Mouse (Mus musculus) kidney, postnatal 10 days (tissue): ENCODE data around the gene Hipk3.

Experiments
- DNase-seq: peaks from one replicate; pipeline ENCODE4 v3.0.0; 2021; ENCODE audit warnings: mixed read lengths

Gene Hipk3

DNA sequence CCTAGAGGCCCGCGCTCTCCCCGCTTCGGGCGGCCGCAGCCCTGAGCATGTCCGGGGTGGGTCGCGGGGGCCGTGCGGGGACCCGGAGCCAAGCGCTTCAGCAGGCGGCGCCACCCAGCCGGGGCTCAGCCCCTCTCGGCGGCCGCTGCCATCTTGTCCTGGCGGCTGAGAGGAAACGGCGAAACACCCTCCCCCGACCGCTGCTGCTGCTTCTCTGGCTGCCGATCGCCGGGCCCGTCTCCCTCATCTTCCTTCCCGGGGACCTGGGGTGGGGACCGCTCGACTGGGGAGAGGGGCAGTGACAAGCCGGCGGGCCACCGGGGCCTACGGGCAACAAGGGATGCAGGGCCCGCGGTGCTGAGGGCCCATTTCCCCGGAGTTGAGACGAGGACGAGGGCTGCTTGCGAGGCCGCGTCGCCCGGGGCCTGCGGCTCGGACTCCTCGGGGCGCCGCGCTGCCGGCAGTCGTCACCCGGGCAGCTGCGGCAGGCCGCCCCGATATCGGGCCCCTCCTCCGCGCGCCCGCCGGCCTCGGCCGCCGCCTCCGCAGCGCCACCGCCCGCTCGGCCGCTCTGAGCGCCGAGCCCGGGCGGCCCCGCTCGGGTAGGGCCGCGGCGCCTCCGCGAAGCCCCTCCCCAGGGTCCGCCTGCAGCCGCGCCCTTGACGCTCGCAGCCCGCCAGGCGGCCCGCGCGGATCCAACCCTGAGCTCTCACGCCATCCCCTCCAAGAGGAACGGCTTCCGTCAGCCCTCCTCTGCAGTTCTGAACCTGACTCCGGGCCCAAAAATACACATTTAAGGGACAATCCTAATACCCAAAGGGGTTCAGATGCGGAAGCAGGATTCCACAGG lies at the start of gene Hipk3:
TSS of gene Hipk3 (minus strand) at position 496 of the 850 bp plus-strand sequence.
- DNase-seq = peak; percentile 91

- no peak for DNase-seq
These were observed 46.0 kb upstream of the Hipk3 start for GRCm38 (mm10) chr2:104540286-104540685.

GRCm38 (mm10) chr2:104534751-104535150 lies 40.5 kb upstream of the Hipk3 start:
- DNase-seq = peak; percentile 11

DNA sequence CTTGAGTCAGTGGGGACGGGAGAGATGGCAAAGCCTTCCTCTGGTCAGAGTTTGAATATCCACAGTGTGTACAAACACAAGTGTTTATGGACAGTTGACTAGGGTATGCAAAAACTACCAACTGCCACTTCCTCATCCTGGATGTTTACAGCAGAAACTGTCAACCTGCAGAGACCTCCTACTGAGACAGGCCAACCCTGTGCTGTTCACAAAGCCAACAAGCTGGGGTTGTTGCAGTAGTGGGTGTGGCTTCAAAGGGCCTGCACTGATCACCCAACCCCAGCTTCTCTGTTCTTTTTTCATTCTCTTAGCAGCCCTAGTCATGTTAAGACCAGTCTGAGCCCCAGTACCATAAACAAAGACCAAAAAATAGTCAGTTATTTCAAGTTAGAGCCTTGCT lies 38.3 kb upstream of the Hipk3 start:
- no peak for DNase-seq

- no peak for DNase-seq
These were observed 32.3 kb upstream of the Hipk3 start for GRCm38 (mm10) chr2:104526559-104526958.

GRCm38 (mm10) chr2:104525506-104525905 lies 31.3 kb upstream of the Hipk3 start:
- no peak for DNase-seq

- no peak for DNase-seq
These were observed 17.4 kb upstream of the Hipk3 start for GRCm38 (mm10) chr2:104511622-104512021.

GRCm38 (mm10) chr2:104502388-104502787 lies 8.1 kb upstream of the Hipk3 start:
- DNase-seq = no peak

DNA sequence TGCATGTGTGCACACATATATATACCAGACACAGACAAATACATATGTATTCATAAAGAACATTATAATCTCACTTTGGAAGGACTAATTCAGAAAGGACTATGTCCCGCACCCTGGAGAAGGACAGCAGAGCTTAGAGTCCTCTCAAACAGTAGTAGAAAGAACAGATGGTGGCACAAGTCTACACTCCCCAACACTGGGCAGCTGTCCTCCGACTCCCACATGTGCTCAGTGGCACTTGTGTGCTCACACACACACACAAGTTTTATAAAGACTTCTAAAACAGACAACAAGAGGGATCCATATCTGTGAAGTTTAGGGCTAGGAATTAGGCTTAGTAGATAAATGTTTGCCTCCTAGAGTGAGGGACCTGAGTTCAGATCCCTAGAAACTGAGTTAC lies 6.8 kb upstream of the Hipk3 start:
- DNase-seq = no peak

GRCm38 (mm10) chr2:104497771-104498170 lies 3.5 kb upstream of the Hipk3 start:
- DNase-seq = no peak

DNA sequence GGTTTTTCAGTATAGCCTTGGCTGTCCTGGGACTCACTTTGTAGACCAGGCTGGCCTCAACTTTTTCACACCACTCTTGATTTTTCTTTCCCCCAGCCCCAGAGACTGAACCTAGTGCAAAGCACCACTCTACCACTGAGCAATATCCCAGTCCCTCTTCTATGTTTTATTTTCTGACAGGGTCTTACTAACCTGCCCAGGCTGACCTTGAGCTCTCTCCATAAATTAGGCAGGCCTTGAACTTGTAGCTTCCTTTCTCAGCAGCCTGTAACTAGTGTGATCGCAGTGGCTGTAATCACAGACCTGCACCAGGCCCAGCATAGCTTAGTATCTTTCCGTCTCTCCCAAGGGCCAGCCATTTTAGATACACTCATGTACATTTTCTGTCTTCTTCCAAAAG lies 3.0 kb upstream of the Hipk3 start:
- DNase-seq = no peak

DNA sequence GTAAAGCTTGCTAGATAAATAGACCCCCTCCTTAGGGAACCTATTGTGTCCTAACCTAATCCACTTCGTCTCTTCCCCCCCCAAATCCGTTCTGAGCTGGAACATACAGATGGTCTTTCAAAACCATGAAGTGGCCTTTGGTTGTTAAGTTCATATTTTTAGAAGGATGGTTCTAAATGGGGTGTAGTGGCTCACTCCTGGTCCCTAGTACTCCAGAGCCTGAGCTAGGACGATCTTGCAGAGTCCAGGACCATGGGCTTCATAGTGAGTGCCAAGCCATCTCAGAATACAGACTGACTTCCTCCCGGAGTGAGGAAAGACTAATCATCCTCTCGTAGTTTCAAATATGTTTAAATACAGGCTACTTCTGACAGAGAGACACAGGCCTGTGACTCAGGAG lies 2.0 kb upstream of the Hipk3 start:
- no peak for DNase-seq

DNA sequence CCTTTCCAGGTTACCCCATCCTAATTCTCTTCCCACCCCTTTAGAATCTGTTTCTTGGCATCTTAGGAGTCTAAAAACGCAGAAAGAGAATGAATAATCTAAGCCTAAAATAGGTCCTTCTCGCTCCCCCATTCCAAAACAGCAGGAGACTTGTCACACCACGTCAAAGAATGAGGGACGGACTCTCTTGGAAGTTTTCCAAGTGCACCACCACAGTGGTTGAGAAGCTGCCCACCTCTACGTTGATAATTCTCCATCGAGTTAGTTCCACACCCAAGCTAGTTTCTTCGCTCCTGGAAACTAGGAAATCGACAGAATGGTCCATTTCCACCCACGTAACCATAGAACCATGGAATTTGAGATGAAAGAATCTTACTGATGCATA lies 547 bp upstream of the Hipk3 start:
- DNase-seq = no peak

- peak; percentile 88 for DNase-seq
These were observed 960 bp downstream of the Hipk3 start for GRCm38 (mm10) chr2:104493021-104493950.

DNA sequence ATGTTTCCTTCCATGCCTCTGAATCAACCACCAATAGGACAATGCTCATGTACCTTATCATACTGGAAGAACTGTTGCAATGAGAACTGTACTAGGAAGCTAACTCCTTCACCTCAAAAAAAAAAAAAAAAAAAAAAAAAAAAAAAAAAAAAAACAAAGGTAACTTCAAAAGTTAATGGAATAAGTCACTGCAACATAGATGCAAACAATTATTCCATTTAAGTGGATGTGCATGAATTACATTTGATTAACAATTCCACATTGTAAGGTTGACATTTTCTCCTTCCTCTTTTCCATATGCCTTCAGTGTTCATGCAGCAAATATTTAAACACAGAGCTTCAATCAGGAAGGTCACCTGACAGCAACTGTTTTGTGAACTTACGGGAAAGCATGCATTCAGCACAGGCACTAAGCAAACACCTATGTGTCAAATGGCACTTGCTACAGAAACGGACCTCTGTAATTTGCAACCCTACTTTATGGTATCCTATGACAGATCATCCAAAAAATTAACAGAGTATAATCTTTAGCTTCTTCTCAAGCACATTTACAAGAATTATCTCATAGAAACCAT lies 2.9 kb downstream of the Hipk3 start:
- no peak for DNase-seq

GRCm38 (mm10) chr2:104490761-104491160 lies 3.5 kb downstream of the Hipk3 start:
- DNase-seq = no peak

GRCm38 (mm10) chr2:104489851-104490250 lies 4.4 kb downstream of the Hipk3 start:
- no peak for DNase-seq

GRCm38 (mm10) chr2:104484438-104484837 lies 9.8 kb downstream of the Hipk3 start:
- DNase-seq = no peak

GRCm38 (mm10) chr2:104482156-104482555 lies 12.1 kb downstream of the Hipk3 start:
- no peak for DNase-seq

DNA sequence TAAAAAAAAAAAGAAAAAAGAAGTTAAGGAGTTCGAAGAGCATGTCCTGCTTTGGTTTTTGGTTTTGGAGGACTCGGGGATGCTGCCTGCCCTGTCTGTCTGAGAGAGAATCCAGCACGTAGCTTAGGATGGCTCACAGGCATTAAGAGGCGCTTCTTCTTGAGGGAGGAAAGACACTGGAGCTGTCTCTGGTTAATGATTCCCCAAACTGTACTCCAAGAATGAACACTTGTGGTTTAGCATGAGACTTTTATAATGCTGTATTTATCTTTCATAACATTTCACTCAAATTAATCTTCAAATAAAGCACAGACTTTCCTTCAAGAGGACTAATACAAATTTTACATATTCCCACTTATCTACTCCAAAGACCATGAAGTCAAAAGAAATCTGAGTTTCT lies 15.2 kb downstream of the Hipk3 start:
- no peak for DNase-seq

DNA sequence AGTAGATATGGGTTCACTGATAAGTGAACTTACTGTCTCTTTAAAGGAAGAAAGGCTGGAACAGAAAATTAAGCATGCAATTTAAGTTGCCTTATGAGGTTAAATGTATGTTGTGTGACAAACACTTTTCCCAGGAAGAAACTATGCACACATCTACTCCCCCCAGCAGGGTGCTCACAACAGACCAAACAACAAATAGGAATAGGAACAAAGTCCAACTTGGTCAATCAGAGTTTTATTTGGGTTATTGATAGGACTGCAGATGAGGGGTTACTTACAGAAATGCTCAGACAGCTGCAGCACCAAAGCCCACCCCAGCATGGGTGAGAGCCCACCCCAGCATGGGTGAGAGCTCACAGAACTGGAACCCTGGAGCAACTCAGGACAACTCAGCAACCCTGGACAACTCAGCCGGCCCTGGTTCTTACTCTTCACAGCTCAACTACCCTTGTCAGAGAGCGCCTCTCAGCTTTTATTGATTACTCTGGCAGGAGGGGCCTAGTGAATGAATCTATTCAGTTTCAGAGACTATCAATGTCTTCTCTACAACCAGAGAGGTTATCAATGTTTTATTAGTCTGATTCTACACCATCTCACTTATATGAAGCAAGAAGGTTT lies 16.7 kb downstream of the Hipk3 start:
- DNase-seq = no peak

DNA sequence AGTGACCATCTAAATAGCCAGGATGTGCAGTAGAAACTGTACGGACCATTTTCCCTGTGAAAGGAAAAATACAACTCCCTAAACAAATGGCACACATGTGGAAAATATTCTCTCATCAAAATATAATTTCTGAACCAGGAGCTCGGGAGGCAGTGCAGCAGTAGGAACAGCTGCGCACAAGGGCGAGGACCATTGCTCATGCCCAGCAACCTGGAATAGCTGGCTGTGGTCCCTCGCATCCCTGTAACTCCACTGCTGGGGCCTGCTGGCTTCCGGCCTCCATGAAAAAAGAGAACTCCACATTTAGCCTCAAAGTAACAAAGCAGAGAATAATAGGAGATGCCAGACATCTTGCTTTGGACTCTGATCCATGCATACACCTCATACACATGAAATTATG lies 22.2 kb downstream of the Hipk3 start:
- DNase-seq = no peak

DNA sequence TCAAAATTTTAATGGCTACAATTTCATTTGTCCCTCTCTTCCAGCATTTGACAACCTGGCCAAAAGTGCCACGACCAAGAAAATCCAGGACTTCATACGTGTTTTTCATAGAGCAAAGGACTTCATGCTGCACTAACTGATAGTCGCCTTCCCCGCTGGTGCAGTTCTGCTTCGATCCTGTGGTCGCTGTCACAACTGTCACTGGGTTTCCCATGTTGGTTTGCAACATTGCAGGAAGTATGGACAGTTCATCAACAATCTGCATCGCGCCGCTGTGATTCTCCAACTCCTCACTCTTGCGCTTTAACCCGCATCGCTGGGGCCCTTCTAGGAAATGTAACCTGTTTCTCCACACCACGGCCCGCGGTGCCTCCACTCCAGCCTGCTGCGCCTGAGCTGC lies 23.1 kb downstream of the Hipk3 start:
- no peak for DNase-seq
